Mouse (Mus musculus) lung, postnatal 0 days (tissue): ENCODE results near the gene Lim2.
A peak's percentile ranks its signal among the peaks of the same experiment; 100 is the strongest.

ENCODE experiments used
- CTCF ChIP-seq: IDR thresholded peaks from 2 replicates; pipeline ENCODE4 v1.5.1; 2016; ENCODE audit warnings: antibody characterized with exemption, mild to moderate bottlenecking
- EP300 ChIP-seq: IDR thresholded peaks from 2 replicates; pipeline ENCODE4 v1.6.1; 2016; ENCODE audit warnings: antibody characterized with exemption, mild to moderate bottlenecking, control low read depth

GRCm38 (mm10) chr7:43422995-43423617 lies 4.4 kb upstream of the Lim2 start:
- TF ChIP-seq CTCF (peak; percentile 96), EP300 (no peak)
